Mouse (Mus musculus): ENCODE data around the gene Dnmbp. TPM values are rescaled to one million over a fixed set of nuclear protein-coding genes. Genes with fewer than 3 reads are reported as not detected.
A peak's percentile ranks its signal among the peaks of the same experiment; 100 is the strongest.

Dnmbp gene
- polyA plus RNA-seq, 2 experiments: 1.3 to 2.2 TPM

DNA sequence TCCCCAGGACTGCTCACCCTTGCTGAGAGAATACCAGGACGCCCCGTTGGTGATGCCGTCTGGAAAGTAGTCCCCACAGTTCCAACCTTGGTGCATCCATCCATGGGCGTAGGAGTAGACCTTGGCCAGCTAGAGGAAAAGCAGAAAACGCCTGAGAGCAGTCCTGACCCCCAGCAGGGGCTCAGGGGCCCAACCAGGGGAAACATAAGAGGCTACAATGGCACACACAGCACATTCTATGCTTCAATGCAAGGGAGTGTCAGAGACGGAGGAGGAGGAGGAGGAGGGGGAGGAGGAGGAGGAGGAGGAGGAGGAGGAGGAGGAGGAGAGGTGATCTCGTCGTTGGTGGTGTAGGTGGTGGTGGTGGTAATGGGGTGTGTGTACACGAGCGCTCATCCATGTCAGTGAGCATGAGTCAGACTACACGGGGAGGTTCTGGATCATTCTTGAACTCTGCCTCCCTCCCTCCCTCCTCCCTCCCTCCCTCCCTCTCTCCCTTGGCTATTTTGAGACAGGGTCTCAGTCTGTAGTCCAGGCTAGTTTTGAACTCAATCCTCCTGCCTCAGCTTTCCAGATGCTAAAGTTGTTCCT is 28.5 kb upstream of the Dnmbp start:
- H3K4me1 ChIP-seq (replicated peaks; ENCODE audit: control insufficient read depth in 2 of 2, insufficient read depth in 2 of 2, low read length in 1 of 2): no peaks in the 10 kb centered on the region
- H3K9ac ChIP-seq (replicated peaks): no peak overlapping the region
- 52% methylated on average over 10 of the region's 11 CpGs for WGBS (ENCODE audit: insufficient replicate concordance)
- no peak overlapping the region for H3K27ac ChIP-seq
- no peak for TF ChIP-seq EP300 (IDR thresholded peaks at IDR 0.05; ENCODE audit: low read depth)
- no peak for TF ChIP-seq CTCF (IDR thresholded peaks at IDR 0.05; ENCODE audit: low read depth)
- no peak overlapping the region for H3K4me2 ChIP-seq (ENCODE audit: low read depth)
- H3K9me3 ChIP-seq (ENCODE audit: control insufficient read depth, low read length): no peaks in the 10 kb centered on the region
- ATAC-seq (ENCODE audit: insufficient read depth) (no peak), DNase-seq (ENCODE audit: low read depth in 3 of 3, low spot score in 3 of 3) (no peak)
- no peaks in the 10 kb centered on the region for H3K27me3 ChIP-seq (ENCODE audit: control insufficient read depth, insufficient read depth, low read length)
- no peak overlapping the region for H3K4me3 ChIP-seq (ENCODE audit: insufficient read depth in 1 of 2, low read depth in 2 of 2, low read length in 2 of 2)
- H3K36me3 ChIP-seq (replicated peaks; ENCODE audit: control insufficient read depth, insufficient read depth, low read depth): no peaks in the 10 kb centered on the region

- H3K27ac ChIP-seq: no peak overlapping the region
- no peaks in the 10 kb centered on the region for H3K36me3 ChIP-seq (replicated peaks; ENCODE audit: control insufficient read depth, insufficient read depth, low read depth)
- no peaks in the 10 kb centered on the region for H3K4me1 ChIP-seq (replicated peaks; ENCODE audit: control insufficient read depth in 2 of 2, insufficient read depth in 2 of 2, low read length in 1 of 2)
- H3K4me3 ChIP-seq (ENCODE audit: insufficient read depth in 1 of 2, low read depth in 2 of 2, low read length in 2 of 2): no peak overlapping the region
- TF ChIP-seq EP300 (IDR thresholded peaks at IDR 0.05; ENCODE audit: low read depth) (no peak), CTCF (IDR thresholded peaks at IDR 0.05; ENCODE audit: low read depth) (no peak)
- 44% methylated on average over 2 of the region's 2 CpGs for WGBS (ENCODE audit: insufficient replicate concordance)
- no peaks in the 10 kb centered on the region for H3K27me3 ChIP-seq (ENCODE audit: control insufficient read depth, insufficient read depth, low read length)
- ATAC-seq (ENCODE audit: insufficient read depth) (no peak), DNase-seq (ENCODE audit: low read depth in 3 of 3, low spot score in 3 of 3) (no peak)
- no peaks in the 10 kb centered on the region for H3K9me3 ChIP-seq (ENCODE audit: control insufficient read depth, low read length)
- no peak overlapping the region for H3K4me2 ChIP-seq (ENCODE audit: low read depth)
- H3K9ac ChIP-seq (replicated peaks): no peak overlapping the region
These were observed 26.5 kb upstream of the Dnmbp start for GRCm38 (mm10) chr19:43966481-43966880.

GRCm38 (mm10) chr19:43965496-43966085 is 25.6 kb upstream of the Dnmbp start:
- H3K9me3 ChIP-seq (ENCODE audit: control insufficient read depth, low read length): no peaks in the 10 kb centered on the region
- H3K9ac ChIP-seq (replicated peaks): no peak overlapping the region
- H3K27ac ChIP-seq: no peak overlapping the region
- ATAC-seq (ENCODE audit: insufficient read depth): no peak
- TF ChIP-seq EP300 (IDR thresholded peaks at IDR 0.05; ENCODE audit: low read depth): no peak
- TF ChIP-seq CTCF (IDR thresholded peaks at IDR 0.05; ENCODE audit: low read depth): no peak
- H3K4me2 ChIP-seq (ENCODE audit: low read depth): no peak overlapping the region; the same call in 1 of the 2 replicates
- 58% methylated on average over 11 of the region's 11 CpGs for WGBS (ENCODE audit: insufficient replicate concordance)
- no peaks in the 10 kb centered on the region for H3K4me1 ChIP-seq (replicated peaks; ENCODE audit: control insufficient read depth in 2 of 2, insufficient read depth in 2 of 2, low read length in 1 of 2)
- no peak overlapping the region for H3K4me3 ChIP-seq (ENCODE audit: insufficient read depth in 1 of 2, low read depth in 2 of 2, low read length in 2 of 2)
- H3K27me3 ChIP-seq (ENCODE audit: control insufficient read depth, insufficient read depth, low read length): no peaks in the 10 kb centered on the region
- no peak for DNase-seq (ENCODE audit: low read depth in 3 of 3, low spot score in 3 of 3)
- H3K36me3 ChIP-seq (replicated peaks; ENCODE audit: control insufficient read depth, insufficient read depth, low read depth): no peaks in the 10 kb centered on the region

DNA sequence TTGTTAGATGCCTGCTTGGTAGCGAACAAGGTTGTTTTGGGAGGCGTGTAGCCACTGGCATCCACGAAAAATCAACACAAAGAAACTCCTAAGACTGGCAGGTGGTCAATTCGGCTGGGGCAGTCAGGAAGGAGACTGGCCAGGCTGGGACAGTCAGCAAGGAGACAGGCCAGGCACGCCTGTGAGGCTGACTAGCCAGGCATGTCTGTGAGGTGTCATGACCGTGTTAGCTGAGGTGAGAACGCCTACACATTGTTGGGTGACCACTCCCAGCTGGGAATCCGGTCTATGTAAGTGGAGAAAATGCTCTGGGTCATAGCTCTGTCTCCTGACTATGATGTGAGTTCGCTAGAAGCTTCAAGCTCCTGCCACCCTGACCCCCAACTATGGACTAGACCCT is 22.8 kb upstream of the Dnmbp start:
- ATAC-seq (ENCODE audit: insufficient read depth): no peak
- TF ChIP-seq CTCF (IDR thresholded peaks at IDR 0.05; ENCODE audit: low read depth) (no peak), EP300 (IDR thresholded peaks at IDR 0.05; ENCODE audit: low read depth) (no peak)
- Histone ChIP-seq H3K9ac (replicated peaks) (no peak overlapping the region), H3K27ac (no peak overlapping the region), H3K36me3 (replicated peaks; ENCODE audit: control insufficient read depth, insufficient read depth, low read depth) (no peaks in the 10 kb centered on the region), H3K4me2 (ENCODE audit: low read depth) (no peak overlapping the region), H3K9me3 (ENCODE audit: control insufficient read depth, low read length) (no peaks in the 10 kb centered on the region), H3K4me3 (ENCODE audit: insufficient read depth in 1 of 2, low read depth in 2 of 2, low read length in 2 of 2) (no peak overlapping the region), H3K4me1 (replicated peaks; ENCODE audit: control insufficient read depth in 2 of 2, insufficient read depth in 2 of 2, low read length in 1 of 2) (no peaks in the 10 kb centered on the region), H3K27me3 (ENCODE audit: control insufficient read depth, insufficient read depth, low read length) (no peaks in the 10 kb centered on the region)
- WGBS (ENCODE audit: insufficient replicate concordance): 54% methylated on average over 9 of the region's 9 CpGs
- DNase-seq (ENCODE audit: low read depth in 3 of 3, low spot score in 3 of 3): no peak

DNA sequence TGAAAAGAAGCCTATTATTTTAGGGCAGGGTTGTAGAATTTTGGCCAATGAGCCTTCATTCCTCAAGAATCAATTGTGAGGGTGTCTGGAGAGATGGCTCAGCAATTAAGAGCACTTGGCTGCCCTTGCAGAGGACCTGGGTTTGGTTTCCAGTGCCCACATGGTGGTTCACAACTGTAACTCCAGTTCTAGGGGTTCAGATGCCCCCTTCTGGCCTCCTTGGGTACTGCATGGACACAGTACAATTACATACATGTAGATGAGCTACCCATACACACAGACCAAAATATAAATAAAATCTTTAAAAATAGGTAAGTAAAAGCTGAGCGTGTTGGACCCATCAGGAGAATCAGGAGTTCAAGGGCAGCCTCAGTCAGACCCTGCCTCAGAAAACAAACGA is 21.2 kb upstream of the Dnmbp start:
- Histone ChIP-seq H3K27me3 (ENCODE audit: control insufficient read depth, insufficient read depth, low read length) (no peaks in the 10 kb centered on the region), H3K27ac (no peak overlapping the region), H3K4me2 (ENCODE audit: low read depth) (no peak overlapping the region), H3K9ac (replicated peaks) (no peak overlapping the region), H3K36me3 (replicated peaks; ENCODE audit: control insufficient read depth, insufficient read depth, low read depth) (no peaks in the 10 kb centered on the region), H3K9me3 (ENCODE audit: control insufficient read depth, low read length) (no peaks in the 10 kb centered on the region), H3K4me3 (ENCODE audit: insufficient read depth in 1 of 2, low read depth in 2 of 2, low read length in 2 of 2) (no peak overlapping the region), H3K4me1 (replicated peaks; ENCODE audit: control insufficient read depth in 2 of 2, insufficient read depth in 2 of 2, low read length in 1 of 2) (no peaks in the 10 kb centered on the region)
- 54% methylated on average over 2 of the region's 2 CpGs for WGBS (ENCODE audit: insufficient replicate concordance)
- DNase-seq (ENCODE audit: low read depth in 3 of 3, low spot score in 3 of 3) (peak in 1 of 3 experiments; percentile 14), ATAC-seq (ENCODE audit: insufficient read depth) (no peak)
- TF ChIP-seq CTCF (IDR thresholded peaks at IDR 0.05; ENCODE audit: low read depth) (peak; percentile 71), EP300 (IDR thresholded peaks at IDR 0.05; ENCODE audit: low read depth) (no peak)

Data from liver, embryonic 14.5 days (tissue).